Mouse (Mus musculus): ENCODE results near the gene Fam192a.

Fam192a gene

GRCm38 (mm10) chr8:94571896-94572295 is 29.9 kb downstream of the Fam192a start:
- no peak for DNase-seq (ENCODE audit: low spot score in 2 of 2)

- no peak for DNase-seq (ENCODE audit: low spot score in 2 of 2)
These were observed 32.4 kb downstream of the Fam192a start for GRCm38 (mm10) chr8:94569419-94569818.

GRCm38 (mm10) chr8:94568098-94568497 is 33.7 kb downstream of the Fam192a start:
- no peak for DNase-seq (ENCODE audit: low spot score in 2 of 2)

- no peak for DNase-seq (ENCODE audit: low spot score in 2 of 2)
These were observed 34.5 kb downstream of the Fam192a start for GRCm38 (mm10) chr8:94567159-94567849.

DNA sequence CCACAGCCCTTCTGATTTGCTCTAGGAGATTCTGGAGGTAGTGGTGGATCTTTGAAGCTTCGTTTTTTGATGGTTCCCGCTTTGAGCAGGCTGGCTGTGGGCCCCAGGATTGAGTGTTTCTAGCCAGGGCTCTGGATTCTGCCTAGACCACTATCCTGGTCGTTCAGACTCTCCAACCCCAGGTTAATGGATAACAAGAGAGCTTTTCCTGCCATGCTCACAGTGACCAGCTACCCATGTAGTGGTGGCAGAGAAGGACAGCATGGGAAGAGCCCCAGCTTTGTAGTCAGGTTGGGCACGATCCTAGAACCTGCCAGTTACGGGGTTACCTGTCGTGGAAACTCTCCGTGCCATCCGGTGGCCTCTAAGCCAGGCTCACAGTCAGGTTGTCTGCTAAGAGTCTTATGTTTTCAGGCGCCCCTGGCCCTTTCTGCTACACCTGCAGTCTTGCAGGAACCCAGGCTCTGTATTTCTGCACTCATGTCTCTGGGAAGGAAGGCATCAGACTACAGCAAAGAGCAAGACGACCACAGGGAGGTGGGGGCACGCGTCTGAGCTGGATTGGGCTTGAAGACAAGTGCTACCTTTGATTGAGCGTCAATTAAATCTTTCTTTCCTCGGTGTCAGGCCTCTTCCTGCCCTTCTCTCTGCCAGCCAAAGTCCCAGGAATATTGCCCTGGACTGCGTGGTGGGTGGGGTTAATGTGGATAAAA is 35.2 kb downstream of the Fam192a start:
- no peak for DNase-seq (ENCODE audit: low spot score in 2 of 2)

- DNase-seq (ENCODE audit: low spot score in 2 of 2), result no peak
These were observed 35.8 kb downstream of the Fam192a start for GRCm38 (mm10) chr8:94566033-94566432.

DNA sequence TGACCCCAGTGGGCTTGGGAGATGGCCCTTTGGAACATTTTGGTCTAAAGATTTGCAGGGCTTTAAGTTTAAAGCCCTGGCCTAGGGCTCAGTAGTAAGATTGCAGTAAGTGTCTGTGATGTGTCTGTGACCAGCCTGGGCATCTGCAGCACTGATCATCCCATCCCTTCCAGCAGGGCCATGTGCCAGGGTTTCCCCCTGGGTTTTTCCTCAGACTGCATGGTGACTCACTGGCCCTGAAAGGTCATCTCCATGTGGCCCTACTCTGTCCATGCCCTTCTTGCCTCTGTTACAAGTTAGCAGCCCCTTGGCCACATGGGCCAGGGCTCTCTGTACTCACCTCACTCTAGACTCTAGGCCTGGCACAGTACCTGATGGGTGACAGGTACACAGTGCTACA is 37.4 kb downstream of the Fam192a start:
- no peak for DNase-seq (ENCODE audit: low spot score in 2 of 2)

DNA sequence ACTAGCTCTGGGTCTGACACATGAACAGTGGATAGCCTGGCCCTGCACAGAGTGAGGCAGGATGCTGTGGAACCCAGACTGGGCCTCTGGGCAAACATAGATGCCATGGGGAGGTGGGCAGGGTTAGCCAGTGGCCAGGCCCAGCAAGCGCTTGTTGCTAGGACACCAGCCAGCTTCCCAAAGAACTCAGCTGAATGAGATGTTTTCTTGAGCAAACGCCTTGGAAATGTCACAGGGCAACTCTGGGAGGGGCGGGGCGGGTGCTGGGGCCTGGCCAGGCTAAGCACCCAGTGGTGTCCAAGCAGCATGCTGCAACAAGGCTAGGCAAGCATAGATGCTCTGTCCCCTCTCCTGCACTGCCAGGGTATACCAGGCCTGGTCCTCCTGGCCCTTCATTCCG is 40.5 kb downstream of the Fam192a start:
- DNase-seq (ENCODE audit: low spot score in 2 of 2), result peak in 1 of 2 experiments; percentile 30

DNA sequence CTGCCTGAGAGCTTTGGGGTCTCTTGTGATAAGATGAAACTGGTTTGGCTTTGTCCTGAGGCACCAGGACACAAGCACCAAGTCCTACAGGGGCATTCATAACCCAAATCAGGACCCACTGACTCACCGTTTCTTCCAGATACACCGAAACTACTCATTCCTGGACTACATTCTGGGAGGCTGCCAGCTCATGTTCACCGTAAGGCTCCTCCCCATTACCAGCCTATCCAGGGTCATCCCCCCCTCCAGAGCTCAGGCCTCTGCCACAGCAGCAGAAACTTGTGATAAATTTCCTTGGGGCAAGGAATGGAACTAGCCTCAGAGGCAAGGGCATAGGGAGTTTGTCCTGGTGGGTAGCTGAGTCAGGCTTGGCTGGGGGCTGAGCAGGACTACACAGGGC is 44.5 kb downstream of the Fam192a start:
- no peak for DNase-seq (ENCODE audit: low spot score in 2 of 2)

DNA sequence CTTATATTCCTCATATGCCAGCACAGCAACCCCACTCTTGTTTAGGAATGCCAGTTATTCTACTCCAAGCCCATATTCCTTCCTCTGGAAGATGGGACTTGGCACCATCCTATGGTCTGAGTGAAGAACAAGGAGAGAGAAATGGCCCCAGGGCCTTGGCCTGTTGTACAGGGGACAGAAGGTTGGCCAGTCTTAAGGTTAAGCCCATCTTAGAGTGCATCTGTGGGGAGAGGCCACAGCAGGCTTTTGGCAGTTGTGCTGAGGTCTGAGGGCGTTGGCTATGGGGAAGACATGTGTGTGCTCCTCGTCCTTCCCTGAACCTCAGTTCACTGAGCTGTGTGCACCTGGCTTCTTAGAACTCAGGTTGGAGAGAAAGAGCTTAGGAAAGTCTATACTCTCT is 49.1 kb downstream of the Fam192a start:
- no peak for DNase-seq (ENCODE audit: low spot score in 2 of 2)

- peak; percentile 78 to 89 for DNase-seq (ENCODE audit: low spot score in 2 of 2)
These were observed 50.0 kb downstream of the Fam192a start for GRCm38 (mm10) chr8:94551471-94552422.

DNA sequence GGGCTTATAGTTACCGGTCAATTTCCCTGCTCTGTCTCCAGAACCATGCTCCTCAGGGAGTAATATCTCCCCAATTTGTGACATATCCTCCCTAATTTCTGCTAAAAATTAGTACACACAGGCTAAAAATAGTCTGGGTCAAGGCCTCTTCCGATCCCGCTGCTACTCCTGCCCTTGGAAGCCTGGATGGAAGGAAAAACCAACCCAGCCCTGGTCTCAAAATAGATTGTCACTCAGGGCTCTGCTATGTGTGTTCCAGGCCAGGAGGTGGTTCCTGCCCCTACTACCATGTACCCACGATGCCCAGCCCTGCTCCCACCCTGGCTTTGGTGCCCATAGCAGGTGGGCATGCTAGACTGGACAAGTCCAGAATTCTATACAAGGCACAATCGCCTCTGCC is 51.8 kb downstream of the Fam192a start:
- no peak for DNase-seq (ENCODE audit: low spot score in 2 of 2)

- no peak for DNase-seq (ENCODE audit: low spot score in 2 of 2)
These were observed 52.3 kb downstream of the Fam192a start for GRCm38 (mm10) chr8:94549482-94549881.

DNA sequence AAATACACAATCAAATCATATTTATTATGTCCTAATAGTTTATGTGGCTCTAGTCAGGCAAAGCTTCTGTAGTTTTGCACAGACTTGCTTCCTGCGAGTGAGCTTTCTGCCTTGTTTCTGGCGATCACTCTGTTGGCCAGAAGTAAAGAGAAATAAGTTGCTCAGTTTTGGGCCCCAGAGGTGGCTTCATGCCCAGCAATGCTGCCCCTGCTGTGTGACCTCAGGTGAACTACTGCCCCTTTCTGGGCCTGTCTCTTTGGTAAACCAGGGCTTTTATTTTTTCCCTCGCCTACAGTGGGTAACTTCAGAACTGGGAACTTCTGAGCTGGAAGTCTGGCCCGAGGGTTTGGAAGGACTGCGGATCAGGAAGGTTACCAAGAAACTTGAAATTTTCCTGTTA is 52.8 kb downstream of the Fam192a start:
- DNase-seq (ENCODE audit: low spot score in 2 of 2), result no peak

GRCm38 (mm10) chr8:94543981-94544380 is 57.8 kb downstream of the Fam192a start:
- DNase-seq (ENCODE audit: low spot score in 2 of 2), result no peak

GRCm38 (mm10) chr8:94540889-94541795 is 60.7 kb downstream of the Fam192a start:
- DNase-seq (ENCODE audit: low spot score in 2 of 2), result no peak

- no peak for DNase-seq (ENCODE audit: low spot score in 2 of 2)
These were observed 61.8 kb downstream of the Fam192a start for GRCm38 (mm10) chr8:94540025-94540424.

DNA sequence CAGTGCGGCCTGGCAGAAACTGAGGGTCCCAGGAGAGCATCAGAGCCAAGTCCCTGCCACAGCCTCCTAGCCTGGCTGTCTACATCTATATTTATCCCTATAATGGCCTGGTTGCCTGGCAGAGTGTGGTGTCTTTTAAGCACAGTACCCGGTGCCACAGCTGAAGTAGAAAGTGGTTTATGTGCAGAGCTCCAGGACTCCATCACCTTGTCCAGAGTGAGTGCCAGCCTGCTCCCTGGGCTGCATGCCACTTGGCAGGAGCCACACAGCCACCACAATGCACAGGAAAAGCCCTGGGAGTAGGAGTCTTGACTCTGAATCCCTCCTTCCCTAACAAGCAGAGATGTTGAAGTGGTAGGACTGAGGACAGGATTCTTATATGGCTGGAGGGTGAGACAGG is 64.3 kb downstream of the Fam192a start:
- no peak for DNase-seq (ENCODE audit: low spot score in 2 of 2)

DNA sequence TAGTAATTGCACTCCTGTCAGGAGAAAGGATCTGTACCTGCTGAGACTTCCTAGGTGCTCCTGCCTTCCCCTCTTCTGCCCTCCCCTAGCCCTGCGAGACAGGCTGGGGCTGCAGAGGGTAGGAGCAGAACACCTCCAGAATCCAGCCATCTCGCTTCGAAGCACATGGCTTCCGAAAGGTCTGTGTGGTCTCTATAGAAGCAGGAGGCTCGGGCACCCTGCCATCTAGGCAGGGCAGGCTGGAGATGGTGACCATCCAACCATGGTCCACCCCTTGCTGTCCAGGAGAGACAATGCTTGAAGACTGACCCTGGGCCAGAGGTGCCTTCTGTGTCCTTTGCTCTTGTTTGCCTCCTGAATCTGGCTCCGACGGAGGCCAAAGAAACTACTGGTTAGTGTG is 66.2 kb downstream of the Fam192a start:
- no peak for DNase-seq (ENCODE audit: low spot score in 2 of 2)

DNA sequence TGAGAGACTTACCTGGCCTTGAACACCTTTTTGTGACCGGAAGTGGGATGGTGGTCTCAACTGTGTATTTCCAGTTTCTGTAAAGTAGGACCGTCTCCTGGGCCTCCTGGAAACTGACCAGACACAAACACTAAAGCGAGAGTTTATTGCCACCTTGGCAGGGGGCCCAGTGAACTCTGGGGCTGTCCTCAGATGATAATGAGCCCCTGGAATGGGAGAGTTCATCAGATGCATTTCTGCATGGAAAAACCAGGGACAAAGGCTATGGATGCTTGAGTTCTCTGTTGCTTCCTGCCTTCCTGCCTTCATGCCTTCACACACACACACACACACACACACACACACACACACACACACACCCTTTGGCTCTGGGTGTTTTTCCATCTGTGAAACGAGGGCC is 67.2 kb downstream of the Fam192a start:
- no peak for DNase-seq (ENCODE audit: low spot score in 2 of 2)

Data from frontal cortex, postnatal 10 days (tissue).